Mouse (Mus musculus) duodenum, adult 2 months (tissue): ENCODE measurements around the gene Plin3. TPM values are rescaled to one million over a fixed set of nuclear protein-coding genes. Genes with fewer than 3 reads are reported as not detected.

Experiments used
- polyA plus RNA-seq: library from polyadenylated mRNA; depleted of rRNA; stranded (reverse); fragments of >200 nt; gene quantifications from 2 replicates; pipeline ENCODE4 v1.2.3, GENCODE M21; 2012; ENCODE audit warnings: low replicate concordance; rRNA removed

Plin3 gene
- polyA plus RNA-seq, result 103 and 238 TPM in 2 replicates

GRCm38 (mm10) chr17:56292531-56293222 is at the start of gene Plin3:
Gene Plin3 (minus strand): TSS chr17:56292873.

GRCm38 (mm10) chr17:56325450-56326152 is 32.9 kb upstream of the Plin3 start, which contains the start of gene Kdm4b:
Gene Kdm4b (plus strand): TSS chr17:56326062.

DNA sequence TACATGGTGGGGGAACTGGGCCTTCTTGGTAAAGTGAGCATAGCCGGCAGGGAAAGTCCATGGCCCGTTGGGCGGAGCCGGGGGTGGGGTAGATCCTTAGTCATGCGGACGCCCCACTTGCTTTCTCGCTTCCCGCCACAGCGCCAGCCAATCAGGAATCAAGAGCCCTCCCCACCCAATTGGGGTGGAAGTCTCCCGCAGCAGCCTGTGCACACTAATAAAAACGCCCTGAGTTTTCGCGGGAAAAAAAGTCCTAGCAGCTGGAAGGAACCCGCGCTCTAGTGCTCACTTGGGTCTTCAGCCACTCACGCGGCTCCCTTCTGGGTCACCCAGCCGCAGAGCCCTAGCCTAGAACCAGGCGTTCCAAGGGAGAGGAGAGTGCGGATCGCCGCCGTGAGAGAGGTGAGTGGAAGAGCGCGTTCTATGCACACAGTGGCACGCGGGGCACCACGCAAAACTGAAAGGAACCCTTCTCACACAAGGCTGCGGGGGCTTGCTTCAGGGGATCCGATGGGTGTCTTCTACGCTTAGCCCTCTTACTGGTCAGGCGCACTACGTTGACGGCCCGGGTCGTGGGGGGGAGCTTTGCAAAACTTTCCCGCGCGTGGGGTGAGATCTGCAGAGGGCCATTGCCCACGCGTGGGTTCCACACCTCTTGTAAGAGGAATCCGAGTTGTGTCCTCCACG is 10.6 kb upstream of the Plin3 start, which contains the start of gene Uhrf1:
Gene Uhrf1 (plus strand): TSS at position 162 of the 687 bp plus-strand sequence.

DNA sequence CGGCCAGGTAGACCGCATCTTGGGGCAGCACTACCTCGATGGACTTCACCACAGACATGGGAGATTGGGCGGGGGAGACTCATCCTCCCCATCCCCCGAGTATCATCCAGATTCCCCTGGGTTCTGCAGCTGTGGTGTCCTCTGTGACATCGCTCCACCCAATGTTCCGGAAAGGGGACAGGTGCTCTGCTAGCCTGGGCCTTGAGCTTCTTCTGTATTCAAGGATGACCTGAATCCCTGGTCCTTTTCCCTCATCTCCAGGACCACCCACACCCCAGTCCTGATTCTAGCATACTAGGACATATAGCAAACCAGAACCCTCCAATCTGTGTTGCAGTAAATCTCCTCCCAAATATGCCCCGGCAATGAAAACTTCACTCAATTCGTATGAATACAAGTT is 7.5 kb upstream of the Plin3 start, which contains the start of gene Arrdc5:
Gene Arrdc5 (minus strand): TSS at position 101 of the 400 bp plus-strand sequence.

DNA sequence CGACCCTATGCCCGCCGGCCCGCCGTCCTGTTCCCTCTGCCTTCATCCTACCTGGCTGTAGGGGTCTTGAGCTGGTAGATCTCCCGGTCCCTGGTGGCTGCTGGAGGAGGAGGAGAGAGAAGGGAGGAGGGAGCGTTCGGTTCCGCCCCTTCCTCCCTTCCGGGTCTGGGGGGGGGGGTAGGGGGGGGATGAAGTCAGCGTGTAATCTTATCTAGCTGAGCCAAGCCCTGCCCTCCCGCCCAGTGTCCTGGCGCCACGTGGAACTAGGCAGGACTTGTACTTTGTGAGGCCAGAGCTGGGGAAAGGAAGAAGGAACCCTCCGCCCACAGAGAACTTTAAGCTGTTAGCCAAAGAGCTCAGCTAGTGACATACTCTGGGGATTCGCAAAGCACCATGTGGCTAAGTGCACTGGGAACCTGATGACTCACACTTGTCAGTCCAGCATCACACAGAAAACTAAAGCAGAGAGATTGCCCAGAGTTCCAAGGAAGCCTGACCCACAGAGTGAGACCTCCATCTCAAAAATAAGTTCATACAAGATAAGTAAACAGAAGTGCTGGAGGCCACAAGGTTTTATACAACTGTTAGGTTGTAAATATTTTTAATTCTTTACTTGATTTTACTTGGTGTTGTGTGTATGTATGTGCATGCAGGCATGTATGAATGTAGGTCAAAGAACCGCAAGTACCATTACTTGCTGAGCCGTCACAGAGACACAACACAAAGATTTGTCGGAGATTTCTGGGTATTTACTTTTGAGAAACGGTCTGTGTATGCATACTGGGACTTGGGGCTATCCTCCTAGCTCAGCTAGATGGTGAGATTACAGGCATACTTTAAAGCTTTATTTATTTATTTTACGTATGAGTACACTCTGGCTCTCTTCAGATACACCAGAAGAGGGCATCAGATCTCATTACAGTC is 15.8 kb downstream of the Plin3 start, which contains the start of gene Ticam1:
Gene Ticam1 (minus strand): TSS at position 144 of the 924 bp plus-strand sequence.

GRCm38 (mm10) chr17:56256239-56256881 is 36.3 kb downstream of the Plin3 start, which contains the start of gene Fem1a:
Gene Fem1a (plus strand): TSS chr17:56256810.

Other genes with a start within 250 kb of the Plin3 start
- gene Ubxn6, start 217.8 kb downstream of the Plin3 start, polyA plus RNA-seq, result 47.8 and 66.0 TPM in 2 replicates
- 17.7 and 37.4 TPM in 2 replicates for gene Hdgfl2, start 213.2 kb downstream of the Plin3 start, polyA plus RNA-seq
- 5.8 and 9.5 TPM in 2 replicates for gene Plin4, start 183.1 kb downstream of the Plin3 start, polyA plus RNA-seq
- 0.37 and 0.41 TPM in 2 replicates for gene Plin5, start 175.3 kb downstream of the Plin3 start, polyA plus RNA-seq
- 22.8 and 28.2 TPM in 2 replicates for gene Lrg1, start 170.9 kb downstream of the Plin3 start, polyA plus RNA-seq
- 7.6 and 19.5 TPM in 2 replicates for gene Sema6b, start 152.5 kb downstream of the Plin3 start, polyA plus RNA-seq
- gene Tnfaip8l1, start 130.4 kb downstream of the Plin3 start, polyA plus RNA-seq, result 5.9 and 6.6 TPM in 2 replicates
- gene Mydgf, start 109.0 kb downstream of the Plin3 start, polyA plus RNA-seq, result 97.9 and 103 TPM in 2 replicates
- 29.2 and 43.7 TPM in 2 replicates for gene Dpp9, start 74.0 kb downstream of the Plin3 start, polyA plus RNA-seq
- gene Fem1a, start 36.1 kb downstream of the Plin3 start, polyA plus RNA-seq, result 16.4 and 18.8 TPM in 2 replicates
- 73.3 and 108 TPM in 2 replicates for gene Ticam1, start 16.1 kb downstream of the Plin3 start, polyA plus RNA-seq
- gene Arrdc5, start 7.4 kb upstream of the Plin3 start, polyA plus RNA-seq, result not detected in 2 replicates
- 9.4 and 14.0 TPM in 2 replicates for gene Uhrf1, start 10.4 kb upstream of the Plin3 start, polyA plus RNA-seq
- gene Kdm4b, start 33.2 kb upstream of the Plin3 start, polyA plus RNA-seq, result 18.6 and 24.8 TPM in 2 replicates
- 25.7 and 52.3 TPM in 2 replicates for gene Ptprs, start 183.6 kb upstream of the Plin3 start, polyA plus RNA-seq
- gene Znrf4, start 219.6 kb upstream of the Plin3 start, polyA plus RNA-seq, result not detected in 2 replicates